Mouse (Mus musculus) lung, postnatal 0 days (tissue): ENCODE measurements around the gene Hist1h3h. TPM values are rescaled to one million over a fixed set of nuclear protein-coding genes. Genes with fewer than 3 reads are reported as not detected.
"Not testable (repeated sequence)": the region's sequence is repeated elsewhere in the genome, so short reads cannot be mapped to it uniquely, and the experiment has no call there.

Experiments used
- ATAC-seq: fragments of 200-750 bp; cut with Nextera tagmentation; 2 replicates; pipeline ENCODE4 v1.8.0; 2017; ENCODE audit warnings: moderate library complexity
- DNase-seq: peaks from one replicate; pipeline ENCODE4 v3.0.0-alpha.2; 2016; ENCODE audit warnings: low spot score
- H3K27ac ChIP-seq: fragments of 300-500 bp; sonication (generic); 2 replicates; pipeline ENCODE4 v1.5.1; 2014; ENCODE audit warnings: antibody characterized with exemption, mild to moderate bottlenecking, low read length, mixed read lengths
- H3K27me3 ChIP-seq: fragments of 300-500 bp; sonication (generic); replicated peaks from 2 replicates; pipeline ENCODE4 v1.6.1; 2014; ENCODE audit warnings: low read length, mixed read lengths; ENCODE audit not compliant: insufficient read depth
- H3K36me3 ChIP-seq: fragments of 300-500 bp; sonication (generic); 2 replicates; pipeline ENCODE4 v1.6.1; 2014; ENCODE audit warnings: low read length, mixed read lengths; ENCODE audit not compliant: insufficient read depth
- H3K4me1 ChIP-seq: fragments of 300-500 bp; sonication (generic); 2 replicates; pipeline ENCODE4 v1.6.1; 2014; ENCODE audit warnings: antibody characterized with exemption, low read depth, low read length, mixed read lengths; ENCODE audit not compliant: insufficient read depth
- H3K4me2 ChIP-seq: fragments of 300-500 bp; sonication (generic); replicated peaks from 2 replicates; pipeline ENCODE4 v1.6.1; 2014; ENCODE audit warnings: low read depth, mild to moderate bottlenecking, low read length, moderate library complexity, mixed read lengths
- H3K4me3 ChIP-seq: fragments of 300-500 bp; sonication (generic); 2 replicates; pipeline ENCODE4 v1.5.1; 2014; ENCODE audit warnings: low read depth, low read length
- H3K9ac ChIP-seq: fragments of 300-500 bp; sonication (generic); replicated peaks from 2 replicates; pipeline ENCODE4 v1.6.1; 2014; ENCODE audit warnings: low read depth, mild to moderate bottlenecking
- H3K9me3 ChIP-seq: fragments of 300-500 bp; sonication (generic); 2 replicates; pipeline ENCODE4 v1.6.1; 2016; ENCODE audit warnings: low read length, mixed read lengths
- CTCF ChIP-seq: IDR thresholded peaks from 2 replicates; pipeline ENCODE4 v1.5.1; 2016; ENCODE audit warnings: antibody characterized with exemption, mild to moderate bottlenecking
- EP300 ChIP-seq: IDR thresholded peaks from 2 replicates; pipeline ENCODE4 v1.6.1; 2016; ENCODE audit warnings: antibody characterized with exemption, mild to moderate bottlenecking, control low read depth
- WGBS: fragments of 180-500 bp; shearing (Covaris S2); extraction: QIAGEN DNeasy Blood & Tissue Kit; methylation state at CpG from one replicate; pipeline ENCODE4 v1.1.7; 2014; 5-methylcytosine and 5-hydroxymethylcytosine counted together
- polyA plus RNA-seq: library from polyadenylated mRNA; unstranded; fragments of >200 nt; fragmentation: Nextera tagmentation; extraction: Ambion mirVana; gene quantifications from 2 replicates; pipeline ENCODE4 v1.2.1, GENCODE M21; 2015

Hist1h3h gene
- polyA plus RNA-seq, 1 experiment from 2014 or later: not detected

GRCm38 (mm10) chr13:21749387-21750158 lies 32.1 kb downstream of the Hist1h3h start:
- DNase-seq (no peak), ATAC-seq (no peak)
- Histone ChIP-seq H3K4me3 (peak overlapping the region; percentile 39), H3K4me1 (peaks cover 7% of the 10 kb centered on the region), H3K9ac (peak overlapping the region; percentile 32; the same call in 1 of the 2 replicates), H3K9me3 (no peaks in the 10 kb centered on the region), H3K4me2 (peak overlapping the region; percentile 56), H3K36me3 (no peaks in the 10 kb centered on the region), H3K27me3 (no peaks in the 10 kb centered on the region), H3K27ac (no peak overlapping the region)
- TF ChIP-seq CTCF (no peak), EP300 (no peak)
- WGBS: 2% methylated on average over 5 of the region's 5 CpGs

GRCm38 (mm10) chr13:21750159-21751017 lies 32.9 kb downstream of the Hist1h3h start, which contains the start of gene Hist1h4k:
Hist1h4k (minus strand) TSS chr13:21750505.
- H3K27me3 ChIP-seq, H3K9me3 ChIP-seq, H3K4me1 ChIP-seq, H3K36me3 ChIP-seq: not testable (repeated sequence)
- TF ChIP-seq EP300: peak; percentile 59
- DNase-seq: peak; percentile 84
- peak; percentile 65 for ATAC-seq
- peak within 1 kb of the TSS; percentile 47; the same call in 1 of the 2 replicates for H3K27ac ChIP-seq
- WGBS: under 1% methylated on average over 37 of the region's 56 CpGs
- H3K4me3 ChIP-seq: peak within 1 kb of the TSS; percentile 39
- peak within 1 kb of the TSS; percentile 56 for H3K4me2 ChIP-seq
- peak within 1 kb of the TSS; percentile 32; the same call in 1 of the 2 replicates for H3K9ac ChIP-seq

- H3K4me2 ChIP-seq: no peak overlapping the region
- H3K9me3 ChIP-seq: no peaks in the 10 kb centered on the region
- ATAC-seq (no peak), DNase-seq (no peak)
- H3K4me1 ChIP-seq: peaks cover 7% of the 10 kb centered on the region
- TF ChIP-seq EP300: no peak
- no peak for TF ChIP-seq CTCF
- no peak overlapping the region for H3K27ac ChIP-seq
- H3K36me3 ChIP-seq: no peaks in the 10 kb centered on the region
- no peak overlapping the region for H3K9ac ChIP-seq
- no peak overlapping the region for H3K4me3 ChIP-seq
- no peaks in the 10 kb centered on the region for H3K27me3 ChIP-seq
Observed at GRCm38 (mm10) chr13:21751417-21751816, 34.0 kb downstream of the Hist1h3h start.

GRCm38 (mm10) chr13:21751827-21752226 lies 34.4 kb downstream of the Hist1h3h start:
- no peak for TF ChIP-seq EP300
- no peak for TF ChIP-seq CTCF
- ATAC-seq (no peak), DNase-seq (no peak)
- no peaks in the 10 kb centered on the region for H3K36me3 ChIP-seq
- H3K4me3 ChIP-seq: no peak overlapping the region
- 53% methylated on average over 3 of the region's 3 CpGs for WGBS
- H3K27me3 ChIP-seq: no peaks in the 10 kb centered on the region
- no peaks in the 10 kb centered on the region for H3K9me3 ChIP-seq
- H3K4me1 ChIP-seq: peaks cover 7% of the 10 kb centered on the region
- H3K4me2 ChIP-seq: no peak overlapping the region
- H3K9ac ChIP-seq: no peak overlapping the region
- no peak overlapping the region for H3K27ac ChIP-seq

GRCm38 (mm10) chr13:21752356-21752755 lies 34.9 kb downstream of the Hist1h3h start:
- DNase-seq: no peak
- WGBS: 20% methylated on average over 3 of the region's 3 CpGs
- Histone ChIP-seq H3K27me3 (no peaks in the 10 kb centered on the region), H3K4me1 (peaks cover 7% of the 10 kb centered on the region), H3K4me2 (no peak overlapping the region), H3K27ac (no peak overlapping the region), H3K36me3 (no peaks in the 10 kb centered on the region), H3K9me3 (no peaks in the 10 kb centered on the region), H3K4me3 (no peak overlapping the region), H3K9ac (no peak overlapping the region)
- TF ChIP-seq CTCF (no peak), EP300 (no peak)
- ATAC-seq: no peak

- WGBS: 1% methylated on average over 9 of the region's 10 CpGs
- peak overlapping the region; percentile 26 for H3K9ac ChIP-seq
- H3K4me2 ChIP-seq: peak overlapping the region; percentile 66
- DNase-seq (no peak), ATAC-seq (no peak)
- no peak for TF ChIP-seq EP300
- peak overlapping the region; percentile 81 for H3K27ac ChIP-seq
- no peaks in the 10 kb centered on the region for H3K9me3 ChIP-seq
- peak overlapping the region; percentile 52 for H3K4me3 ChIP-seq
- H3K36me3 ChIP-seq: no peaks in the 10 kb centered on the region
- H3K27me3 ChIP-seq: no peaks in the 10 kb centered on the region
- peaks cover 7% of the 10 kb centered on the region for H3K4me1 ChIP-seq
Observed at GRCm38 (mm10) chr13:21753051-21753523, 35.6 kb downstream of the Hist1h3h start.
